Mouse (Mus musculus): ENCODE measurements at regions not wholly inside any gene's neighbourhood (a gene's known extent, or its start where the extent isn't known, plus 50 kb on each side); places are given as distances from the start of the nearest gene placed in this dataset.
"Not testable (repeated sequence)": the region's sequence is repeated elsewhere in the genome, so short reads cannot be mapped to it uniquely, and the experiment has no call there.

DNA sequence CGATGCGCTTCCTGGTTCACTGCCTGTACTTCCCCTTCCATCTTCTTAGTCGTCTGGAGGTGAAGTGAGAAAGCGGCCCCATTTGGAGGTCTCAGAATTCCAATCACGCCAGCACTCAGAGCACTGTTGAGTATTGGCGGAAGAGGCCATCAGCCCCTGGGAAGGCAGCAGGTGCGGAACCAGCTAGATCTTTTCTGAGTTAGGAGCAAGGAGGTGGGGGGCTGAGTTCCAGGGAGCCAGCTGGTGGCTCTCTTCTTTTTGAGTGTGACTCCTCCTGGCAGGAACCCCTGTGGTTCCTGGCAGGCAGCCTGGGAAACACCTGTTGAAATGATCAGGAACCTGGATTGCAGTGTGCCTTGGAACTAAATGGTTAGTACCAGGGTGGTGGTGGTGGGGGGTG is 171.9 kb upstream of the Smlr1 start:
- DNase-seq (ENCODE audit: extremely low spot score in 1 of 2, low spot score in 1 of 2): peak in 1 of 2 experiments; percentile 41

DNA sequence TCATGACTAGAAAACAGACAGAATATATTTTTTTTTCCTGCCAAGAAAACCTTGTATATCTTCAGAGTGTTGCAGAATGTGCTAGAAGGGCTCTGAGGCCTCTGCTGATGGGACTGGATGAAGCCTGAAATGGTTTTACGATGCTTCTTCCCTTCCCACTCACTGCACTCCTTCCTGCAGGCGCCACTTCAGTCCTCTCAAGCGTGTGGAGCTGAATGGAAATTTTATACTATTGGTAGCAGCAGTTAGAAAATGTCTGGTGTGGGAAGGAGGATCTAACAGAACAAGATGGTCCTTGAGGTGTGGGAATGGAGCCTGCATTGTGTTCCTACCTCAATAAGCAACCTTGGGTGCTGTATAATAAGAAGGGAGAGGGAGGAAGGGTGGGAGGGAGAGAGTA is 166.1 kb upstream of the Smlr1 start:
- peak; percentile 13 to 20 for DNase-seq (ENCODE audit: extremely low spot score in 1 of 2, low spot score in 1 of 2)

DNA sequence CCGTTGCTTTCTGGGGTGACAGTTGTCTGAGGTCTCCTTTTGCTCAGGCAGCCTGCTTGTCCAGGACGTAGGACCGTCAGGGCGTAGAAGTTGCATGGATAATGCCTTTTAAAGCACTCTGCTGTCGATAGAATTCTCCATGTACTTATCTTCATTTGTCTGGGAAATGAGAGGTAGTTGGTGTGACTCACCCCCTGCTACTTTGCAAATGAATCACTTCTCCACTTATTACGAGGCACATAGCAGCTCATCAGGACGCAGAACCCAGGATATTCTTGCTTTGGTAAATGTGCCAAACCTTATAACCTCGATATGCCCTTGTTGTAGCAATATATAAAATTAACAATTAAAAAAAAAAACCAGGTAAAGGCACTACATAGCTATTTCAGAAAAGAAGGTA is 159.7 kb upstream of the Smlr1 start:
- DNase-seq (ENCODE audit: extremely low spot score in 1 of 2, low spot score in 1 of 2): peak in 1 of 2 experiments; percentile 28

DNA sequence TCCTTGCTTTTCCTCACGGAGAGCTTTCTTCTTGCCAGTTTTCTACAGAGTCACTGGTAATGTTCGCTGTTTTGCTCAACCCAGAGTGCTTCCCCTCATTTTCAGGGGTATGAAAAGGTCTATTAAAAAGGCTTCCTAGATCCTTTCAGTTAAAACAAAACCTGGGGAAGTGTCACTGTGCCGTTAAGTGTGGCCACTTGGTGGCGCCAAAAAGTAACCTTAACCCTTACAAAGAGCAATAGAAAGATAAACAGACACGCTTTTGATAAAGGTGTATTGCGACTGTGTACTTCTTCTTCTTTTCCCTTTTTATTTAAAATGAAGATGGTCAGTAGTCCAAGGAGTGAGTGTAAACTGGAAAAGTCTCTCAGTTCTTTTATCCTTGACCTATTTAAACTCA is 145.2 kb upstream of the Smlr1 start:
- DNase-seq (ENCODE audit: extremely low spot score in 1 of 2, low spot score in 1 of 2): peak in 1 of 2 experiments; percentile 85

DNA sequence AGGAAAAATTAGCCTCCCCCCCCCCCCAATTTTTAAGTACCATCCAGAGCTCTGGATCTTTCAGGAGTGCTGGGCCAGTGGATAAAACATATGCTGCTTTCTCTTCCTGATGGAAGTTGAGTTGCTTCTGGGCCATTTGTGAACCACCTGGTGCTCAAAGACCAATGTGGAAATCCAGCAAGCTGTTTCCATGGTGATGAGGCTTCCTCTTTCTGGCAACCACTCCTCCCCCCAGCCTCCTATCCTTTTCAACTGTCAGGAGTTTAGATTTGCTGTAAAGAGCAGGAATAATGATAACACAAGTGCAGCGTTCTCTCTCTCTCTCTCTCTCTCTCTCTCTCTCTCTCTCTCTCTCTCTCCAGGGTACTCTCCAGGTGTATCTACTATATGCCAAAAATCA is 141.8 kb upstream of the Smlr1 start:
- peak in 1 of 2 experiments; percentile 37 for DNase-seq (ENCODE audit: extremely low spot score in 1 of 2, low spot score in 1 of 2)

DNA sequence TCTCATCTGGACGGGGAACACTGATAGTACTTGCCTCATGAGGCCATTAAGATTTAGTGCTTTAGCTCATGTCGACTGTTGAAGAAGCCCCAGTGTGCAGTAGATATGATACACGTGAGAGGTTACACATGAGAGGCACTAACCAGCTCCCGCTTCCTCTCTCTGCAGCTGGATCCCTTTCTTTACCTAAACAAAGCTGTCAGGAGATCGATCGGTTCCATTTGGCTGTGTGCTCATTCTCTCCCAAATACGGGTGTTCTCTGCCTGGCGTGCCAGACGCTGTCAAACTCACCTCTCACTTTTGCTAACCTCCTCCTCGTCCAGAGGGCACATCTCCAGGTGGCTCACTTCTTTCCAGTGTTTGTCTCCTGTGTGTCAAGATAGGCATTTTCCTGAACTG is 139.3 kb upstream of the Smlr1 start:
- DNase-seq (ENCODE audit: extremely low spot score in 1 of 2, low spot score in 1 of 2): no peak

DNA sequence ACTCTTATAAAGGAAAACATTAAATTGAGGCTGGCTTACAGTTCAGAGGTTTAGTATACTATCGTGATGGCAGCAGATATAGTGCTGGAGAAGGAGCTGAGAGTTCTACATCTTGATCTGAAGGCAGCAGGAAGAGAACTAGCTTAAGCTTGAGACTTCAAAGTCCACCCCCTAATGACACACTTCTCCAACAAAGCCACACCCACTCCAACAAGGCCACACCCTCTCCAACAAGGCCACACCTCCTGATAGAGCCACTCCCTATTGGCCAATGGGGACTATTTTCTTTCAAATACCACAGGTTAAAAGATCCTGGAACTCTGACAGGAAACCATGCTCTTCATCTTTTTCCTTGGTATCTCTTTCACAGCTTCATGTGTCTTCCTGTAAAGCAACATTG is 134.0 kb upstream of the Smlr1 start:
- no peak for DNase-seq (ENCODE audit: extremely low spot score in 1 of 2, low spot score in 1 of 2)

DNA sequence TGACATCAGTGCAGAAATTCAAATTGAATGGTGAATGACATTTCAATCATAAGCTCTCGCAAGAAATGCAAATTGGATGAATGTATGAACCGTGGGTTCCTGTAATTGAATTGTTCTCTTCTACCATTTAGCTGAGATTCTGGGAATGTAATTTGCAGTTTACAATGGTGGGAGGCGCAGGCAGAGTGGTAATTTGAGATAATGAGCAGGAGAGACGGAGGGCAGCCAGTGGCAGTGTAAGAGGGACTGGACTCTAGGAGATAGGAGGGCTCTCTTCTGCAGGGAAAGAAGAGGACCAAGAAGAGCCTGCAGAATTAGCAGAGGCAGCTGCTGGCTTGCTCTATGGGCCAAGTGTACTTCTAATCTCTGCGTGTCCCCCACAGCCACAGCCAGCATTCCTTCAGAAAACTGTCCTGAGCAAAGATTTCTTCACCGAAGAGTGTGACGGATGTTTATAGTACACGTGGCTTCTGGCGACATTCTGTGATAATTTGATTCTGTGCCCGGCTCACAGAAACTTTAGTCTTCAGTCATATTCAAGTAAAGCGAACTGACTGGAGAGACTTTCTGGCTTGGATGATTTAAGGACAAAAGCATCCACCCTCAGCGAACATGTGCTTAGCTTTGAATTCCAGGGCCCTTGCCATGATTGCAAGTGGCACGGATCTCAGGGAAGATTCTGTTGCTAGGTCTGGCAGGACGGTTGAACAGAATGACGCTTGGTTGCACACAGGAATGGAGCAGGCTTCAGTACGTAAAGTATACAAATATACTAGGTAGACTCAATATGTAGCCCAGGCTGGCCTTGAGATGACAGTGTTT is 116.9 kb upstream of the Smlr1 start:
- DNase-seq (ENCODE audit: extremely low spot score in 1 of 2, low spot score in 1 of 2): no peak

DNA sequence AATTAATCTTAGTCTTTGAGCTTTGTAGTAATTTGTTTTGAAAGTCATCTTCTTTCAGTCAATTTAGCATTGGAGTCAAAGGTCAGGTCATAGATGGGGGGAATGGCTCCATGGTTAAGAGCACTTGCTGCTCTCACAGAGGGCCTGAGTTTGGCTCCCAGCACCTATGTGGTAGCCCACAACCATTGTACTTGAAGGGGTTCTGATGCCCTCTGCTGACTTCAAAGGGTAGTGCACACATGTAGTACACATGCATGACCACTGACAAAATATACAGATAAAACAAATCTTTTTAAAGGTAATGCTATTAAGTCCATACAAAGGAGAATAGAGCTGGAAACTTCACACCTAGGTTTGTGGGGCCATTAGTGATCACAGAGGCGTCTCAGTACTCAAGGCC is 111.7 kb upstream of the Smlr1 start:
- no peak for DNase-seq (ENCODE audit: extremely low spot score in 1 of 2, low spot score in 1 of 2)

DNA sequence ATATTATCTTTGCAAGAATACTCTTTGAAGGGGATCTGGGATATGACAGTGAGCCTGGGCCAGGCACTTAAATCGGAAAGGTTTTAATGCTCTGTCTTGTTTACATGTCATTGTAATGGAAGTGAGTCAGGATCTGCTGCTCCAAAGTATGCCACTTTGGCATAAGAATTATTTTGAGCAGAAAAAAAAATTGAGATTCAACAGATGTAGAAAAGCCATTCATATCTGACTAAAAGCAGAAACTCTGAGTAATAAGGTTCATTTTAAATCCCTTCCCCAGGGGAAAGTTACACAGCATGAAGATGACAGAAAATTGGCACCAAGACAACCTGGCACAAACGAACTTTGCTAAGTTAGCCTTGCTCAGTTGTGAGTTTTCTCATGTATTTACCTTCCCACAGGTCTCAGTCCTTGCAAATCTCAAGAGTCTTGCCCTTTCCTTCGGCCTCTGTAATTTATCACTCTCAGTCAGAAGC is 107.5 kb upstream of the Smlr1 start:
- DNase-seq (ENCODE audit: extremely low spot score in 1 of 2, low spot score in 1 of 2): peak in 1 of 2 experiments; percentile 41

DNA sequence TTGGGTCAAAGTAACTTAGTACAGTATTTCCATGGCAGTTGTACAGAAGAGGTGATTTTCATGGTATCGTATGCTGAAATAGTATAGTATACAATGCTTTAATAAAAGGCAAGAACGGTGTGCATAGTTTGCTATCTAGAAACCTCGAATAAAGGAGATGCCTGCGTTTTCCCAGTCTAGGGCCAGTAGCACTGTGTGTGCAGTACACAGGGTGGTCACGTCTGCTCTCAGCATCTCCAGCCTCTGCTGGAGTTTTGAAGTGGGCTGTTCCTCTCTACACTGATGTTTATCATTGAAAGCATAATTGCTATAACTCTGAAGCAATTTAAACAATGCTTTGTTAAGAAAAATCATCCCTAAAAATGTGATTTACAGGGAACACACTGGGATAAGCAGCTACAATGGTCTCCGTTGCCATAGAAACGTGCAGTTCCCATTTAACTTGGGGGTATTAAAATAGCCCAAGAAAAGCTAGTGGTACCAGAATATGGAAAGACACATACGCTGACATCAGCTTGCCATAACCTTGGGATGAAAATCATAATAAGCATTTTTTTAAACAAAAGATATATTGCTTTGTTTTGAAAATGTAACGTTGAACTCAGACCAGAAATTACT is 106.1 kb upstream of the Smlr1 start:
- DNase-seq (ENCODE audit: extremely low spot score in 1 of 2, low spot score in 1 of 2): no peak

DNA sequence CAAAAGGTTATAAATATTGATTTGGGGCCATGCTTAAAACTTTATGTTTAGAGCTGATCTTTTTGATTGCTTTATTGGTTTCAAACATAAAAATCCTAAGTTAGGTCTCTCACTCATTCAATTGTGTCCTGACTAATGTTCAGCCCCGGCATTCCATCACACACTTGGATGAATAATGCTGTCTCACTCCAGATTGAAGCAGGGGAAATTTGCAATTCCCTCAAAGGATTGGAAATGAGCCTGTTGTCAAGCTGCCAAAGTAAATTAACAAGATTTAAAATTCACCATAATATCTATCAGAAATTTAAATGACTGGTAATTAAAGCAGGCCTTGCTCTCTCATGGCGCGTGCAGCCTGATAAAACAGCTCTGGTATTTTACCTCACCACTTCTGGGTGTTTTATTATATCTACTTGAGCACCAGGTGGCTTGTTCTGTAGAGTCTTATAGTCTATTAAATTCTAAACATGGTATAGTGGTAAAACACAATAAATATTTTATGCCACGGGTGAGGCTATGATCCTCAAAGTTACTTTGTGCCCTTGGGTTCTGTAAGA is 97.1 kb upstream of the Smlr1 start:
- peak in 1 of 2 experiments; percentile 40 for DNase-seq (ENCODE audit: extremely low spot score in 1 of 2, low spot score in 1 of 2)

DNA sequence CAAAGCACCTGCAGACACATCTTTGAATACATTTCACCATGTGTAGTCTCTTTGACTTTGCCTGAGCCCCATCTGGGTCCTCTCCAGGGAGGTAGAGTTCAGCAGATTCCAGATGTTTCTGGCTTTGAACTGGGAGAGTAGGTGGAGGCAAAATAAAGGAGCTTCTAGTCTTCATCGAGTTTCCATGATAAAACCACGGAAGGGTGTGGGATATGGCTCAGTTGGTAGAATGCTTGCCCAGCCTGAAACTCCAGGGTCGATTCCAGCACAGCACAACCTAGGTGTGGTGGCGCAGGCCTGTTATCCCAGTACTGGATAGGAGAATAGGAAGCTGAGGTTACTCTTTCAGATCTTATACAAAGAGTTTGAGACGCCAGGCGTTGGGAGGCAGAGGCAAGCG is 96.2 kb upstream of the Smlr1 start:
- DNase-seq (ENCODE audit: extremely low spot score in 1 of 2, low spot score in 1 of 2): no peak

DNA sequence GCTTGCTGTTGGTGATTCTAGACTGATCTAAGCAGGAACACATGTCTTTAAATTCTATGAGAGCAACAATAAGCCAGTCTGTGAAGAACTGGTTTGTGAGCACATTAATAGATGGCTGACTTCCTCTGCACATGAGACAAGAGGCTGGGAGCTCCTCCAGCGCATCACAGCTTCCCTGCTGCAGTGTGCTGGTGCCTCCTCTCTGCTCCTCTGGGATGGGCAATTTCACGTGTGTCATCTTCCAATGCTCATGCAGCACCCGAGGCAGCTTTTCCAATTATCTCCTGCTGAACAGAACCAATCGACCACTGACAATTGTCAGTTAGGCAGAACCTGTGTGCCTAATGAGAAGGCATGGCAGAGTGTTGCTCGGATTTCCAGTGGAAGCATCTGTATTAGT is 86.5 kb upstream of the Smlr1 start:
- no peak for DNase-seq (ENCODE audit: extremely low spot score in 1 of 2, low spot score in 1 of 2)

DNA sequence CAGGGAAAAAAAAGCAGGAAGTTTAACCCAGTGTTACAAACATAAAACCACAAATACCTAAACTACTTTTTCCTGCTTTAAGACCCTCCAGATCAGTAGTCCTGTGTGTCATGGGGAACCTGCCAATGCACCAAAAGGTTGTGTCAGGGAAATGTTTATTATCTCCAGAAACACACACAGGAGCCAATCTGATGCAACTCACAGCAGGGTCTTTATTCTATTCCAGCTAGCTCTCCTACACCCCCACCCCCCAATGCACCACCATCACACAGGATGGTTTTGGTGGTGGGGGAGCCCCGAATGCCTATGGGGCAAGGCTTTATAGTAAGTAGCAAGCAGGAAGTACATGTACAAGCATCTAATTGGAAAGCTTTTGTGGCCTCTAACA is 85.7 kb upstream of the Smlr1 start:
- not testable (repeated sequence) for DNase-seq (ENCODE audit: extremely low spot score in 1 of 2, low spot score in 1 of 2)

DNA sequence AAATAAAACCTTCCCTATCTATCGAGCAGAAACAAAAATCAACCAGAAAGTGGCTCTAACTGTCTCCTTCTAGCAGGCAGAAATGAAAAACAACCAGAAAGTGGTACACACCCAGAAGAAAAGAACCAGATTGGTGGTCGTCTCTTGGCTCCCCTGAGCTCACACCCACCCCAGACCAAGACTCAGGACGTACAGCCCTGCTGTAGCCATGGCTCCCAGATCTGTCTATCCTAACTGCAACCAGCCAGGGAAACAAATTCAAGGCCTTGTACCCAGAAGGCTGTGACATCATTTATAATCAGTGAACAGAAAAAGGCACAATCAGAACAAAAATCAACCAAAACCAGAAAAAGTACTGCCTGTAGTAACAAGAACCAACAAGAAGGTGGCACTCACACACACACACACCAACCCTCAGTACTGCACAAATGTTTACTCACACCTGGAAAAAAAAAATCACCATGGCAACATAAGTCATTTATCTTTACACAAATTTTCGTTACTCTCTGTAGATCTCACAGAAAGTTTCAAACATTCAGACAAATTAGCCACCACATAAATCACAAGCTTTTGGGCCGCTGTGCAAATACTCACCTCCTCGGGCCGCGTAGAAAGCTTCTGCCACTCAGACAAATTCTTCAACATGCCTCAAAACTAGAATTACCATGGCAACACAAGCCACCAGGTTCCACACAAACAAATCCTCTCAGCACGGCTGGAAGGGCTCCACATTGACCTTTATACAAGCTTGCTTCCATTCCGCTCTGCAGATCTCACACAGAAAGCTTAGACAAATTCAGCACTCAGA is 85.1 kb upstream of the Smlr1 start:
- peak in 1 of 2 experiments; percentile 19 for DNase-seq (ENCODE audit: extremely low spot score in 1 of 2, low spot score in 1 of 2)

DNA sequence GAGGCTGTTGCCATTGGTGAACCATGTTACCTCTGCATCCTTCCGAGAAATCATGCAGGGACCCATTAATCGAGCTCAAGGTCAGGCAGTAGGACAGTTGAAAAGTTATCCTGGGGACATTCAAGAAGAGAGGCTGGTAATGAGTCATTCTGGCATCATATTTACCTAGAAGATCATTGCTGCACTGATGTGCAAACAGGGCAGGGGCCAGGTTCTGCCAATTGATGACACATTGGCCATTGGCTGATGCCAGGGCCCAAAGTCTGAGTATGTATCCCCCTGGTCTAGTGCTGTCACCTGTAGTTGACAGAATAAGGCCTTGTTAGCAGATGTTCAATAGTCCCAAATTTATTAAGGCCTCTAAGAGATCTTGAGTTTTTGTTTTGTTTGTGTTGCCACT is 83.6 kb upstream of the Smlr1 start:
- no peak for DNase-seq (ENCODE audit: extremely low spot score in 1 of 2, low spot score in 1 of 2)

DNA sequence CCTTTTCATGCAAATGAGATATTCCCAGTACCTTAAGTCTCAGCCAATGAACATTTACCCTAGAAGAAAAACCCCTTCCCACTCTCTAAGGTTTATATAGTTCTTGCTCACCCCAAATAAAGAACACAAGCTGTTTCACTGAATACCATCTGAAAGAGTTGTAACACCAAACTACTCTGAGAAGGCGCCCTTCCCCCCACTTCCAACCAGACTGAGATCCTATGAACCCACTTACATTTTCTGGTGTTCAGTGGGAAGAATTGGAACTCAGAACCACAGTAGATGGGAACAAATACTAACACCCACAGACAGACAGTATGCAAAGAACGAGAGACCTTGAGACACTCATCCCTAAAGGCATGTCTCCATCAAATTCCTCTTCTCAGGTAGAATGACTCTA is 65.4 kb upstream of the Smlr1 start:
- no peak for DNase-seq (ENCODE audit: extremely low spot score in 1 of 2, low spot score in 1 of 2)

DNA sequence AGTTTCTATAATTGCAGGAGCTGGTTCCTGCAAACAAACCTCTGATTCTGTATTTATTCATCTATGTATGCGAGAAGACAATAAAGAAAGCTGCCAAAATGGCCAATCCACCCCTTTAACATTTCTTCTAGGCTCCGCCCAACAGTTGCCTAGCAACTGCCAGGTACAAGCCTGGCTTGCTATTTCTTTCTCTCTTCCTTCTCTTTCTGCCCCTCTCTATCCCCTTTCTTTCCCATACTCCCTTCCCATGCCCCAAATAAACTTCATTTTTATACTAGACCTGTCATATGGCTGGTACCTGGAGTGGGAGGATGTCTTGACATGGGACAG is 53.2 kb upstream of the Smlr1 start:
- DNase-seq (ENCODE audit: extremely low spot score in 1 of 2, low spot score in 1 of 2): no peak

DNA sequence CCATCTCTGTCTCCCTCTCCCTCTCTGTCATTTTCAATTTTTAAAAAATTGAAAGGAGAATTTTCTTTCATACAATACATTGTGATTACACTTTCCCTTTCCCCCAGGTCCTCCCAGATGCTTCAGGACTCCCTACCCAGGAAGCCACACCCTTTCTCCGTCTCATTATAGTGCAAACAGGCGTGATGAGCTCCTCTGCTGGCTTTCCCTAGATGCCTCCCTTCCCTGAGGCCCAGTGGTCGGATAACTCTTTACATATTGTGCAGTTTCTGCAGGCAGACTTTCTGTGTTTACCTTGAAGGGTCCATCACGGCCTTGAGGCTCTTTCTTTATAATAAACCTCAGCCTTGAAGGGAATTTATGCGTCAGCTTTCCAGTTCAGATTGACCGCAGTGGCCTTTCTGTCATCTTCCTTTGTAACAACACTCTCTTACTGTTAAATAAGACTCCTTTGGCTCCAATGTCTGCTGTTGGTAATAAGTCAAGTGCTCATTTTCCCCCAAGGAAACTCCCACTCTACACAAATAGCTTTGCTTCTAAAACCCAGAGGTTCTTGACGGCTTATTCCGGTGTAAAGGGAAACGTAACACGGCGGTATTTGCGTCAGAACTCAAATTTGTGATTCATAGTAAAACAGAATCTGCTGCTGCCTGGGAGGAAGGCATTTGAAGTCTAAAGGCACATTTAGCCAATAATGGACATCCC is 52.7 kb upstream of the Smlr1 start:
- DNase-seq (ENCODE audit: extremely low spot score in 1 of 2, low spot score in 1 of 2): peak in 1 of 2 experiments; percentile 14

Data from frontal cortex, adult 2 months (tissue).